Mouse (Mus musculus): ENCODE measurements around the gene Casc4. TPM values are rescaled to one million over a fixed set of nuclear protein-coding genes. Genes with fewer than 3 reads are reported as not detected.
A peak's percentile ranks its signal among the peaks of the same experiment; 100 is the strongest.
"Not testable (repeated sequence)": the region's sequence is repeated elsewhere in the genome, so short reads cannot be mapped to it uniquely, and the experiment has no call there.

Gene Casc4
- polyA plus RNA-seq, 2 experiments from 2014 or later, result 1.9 to 2.5 TPM

GRCm38 (mm10) chr2:121916047-121916970, 49.5 kb downstream of the Casc4 start:
- no peak for ATAC-seq

- ATAC-seq, result not testable (repeated sequence)
Measured at GRCm38 (mm10) chr2:121937624-121938023, 70.9 kb downstream of the Casc4 start.

DNA sequence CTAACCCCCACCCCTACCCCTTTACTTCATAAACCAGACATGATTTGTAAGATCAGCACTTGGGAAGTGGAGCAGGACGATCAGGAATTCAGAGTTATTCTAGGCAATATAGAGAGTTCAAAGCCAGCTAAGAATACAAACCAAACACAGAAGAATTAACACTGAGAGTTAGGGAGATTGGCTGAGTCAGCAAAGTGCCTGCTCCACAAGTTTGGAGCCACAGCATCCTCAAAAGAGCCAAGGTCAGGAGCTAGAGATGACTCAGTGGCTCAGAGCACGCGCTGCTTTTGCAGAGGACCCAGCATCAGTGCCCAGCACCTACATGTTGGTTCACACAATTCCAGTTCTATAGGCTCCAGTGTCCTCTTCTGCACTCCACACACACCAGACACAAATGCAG, 76.6 kb downstream of the Casc4 start:
- ATAC-seq, result no peak

DNA sequence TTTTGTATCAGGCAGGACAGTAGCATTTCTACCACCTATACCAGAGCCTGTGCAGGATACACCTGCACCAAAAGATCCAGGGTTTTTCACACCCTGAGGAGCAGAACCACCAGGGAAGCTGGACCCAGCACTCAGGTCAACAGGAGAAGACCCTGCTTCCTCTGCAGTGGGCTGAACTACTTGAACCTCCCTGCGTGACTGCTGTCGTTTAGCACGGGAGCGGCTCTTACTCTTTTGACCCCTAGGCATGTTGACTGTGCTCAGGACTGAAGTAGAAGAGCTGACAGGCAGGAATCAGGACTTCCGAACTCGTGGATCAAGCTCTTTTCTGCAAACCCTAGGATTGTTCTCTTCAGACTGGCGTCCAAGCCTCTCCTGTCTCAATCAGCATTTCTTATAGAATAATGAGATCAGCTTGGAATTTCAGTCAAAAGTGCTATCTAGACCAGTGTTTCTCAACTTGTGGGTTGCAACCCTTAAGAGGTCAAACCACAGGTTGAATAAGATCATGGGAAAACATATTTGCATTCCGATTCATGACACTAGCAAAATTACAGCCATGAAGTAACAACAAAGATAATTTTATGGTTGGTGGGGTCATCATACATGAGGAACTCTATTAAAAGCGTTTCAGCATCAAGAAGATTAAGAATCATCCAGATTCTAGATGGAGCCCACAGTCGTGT, 88.3 kb downstream of the Casc4 start:
- no peak for ATAC-seq

- peak; percentile 94 for ATAC-seq
Measured at GRCm38 (mm10) chr2:121955765-121956223, 89.0 kb downstream of the Casc4 start, which contains the start of the genes Ctdspl2 and Mageb3. Gene Ctdspl2 (plus strand): TSS chr2:121956001. Gene Mageb3 (minus strand): TSS chr2:121956092.

GRCm38 (mm10) chr2:121956224-121957018, 89.7 kb downstream of the Casc4 start:
- peak; percentile 59 for ATAC-seq

DNA sequence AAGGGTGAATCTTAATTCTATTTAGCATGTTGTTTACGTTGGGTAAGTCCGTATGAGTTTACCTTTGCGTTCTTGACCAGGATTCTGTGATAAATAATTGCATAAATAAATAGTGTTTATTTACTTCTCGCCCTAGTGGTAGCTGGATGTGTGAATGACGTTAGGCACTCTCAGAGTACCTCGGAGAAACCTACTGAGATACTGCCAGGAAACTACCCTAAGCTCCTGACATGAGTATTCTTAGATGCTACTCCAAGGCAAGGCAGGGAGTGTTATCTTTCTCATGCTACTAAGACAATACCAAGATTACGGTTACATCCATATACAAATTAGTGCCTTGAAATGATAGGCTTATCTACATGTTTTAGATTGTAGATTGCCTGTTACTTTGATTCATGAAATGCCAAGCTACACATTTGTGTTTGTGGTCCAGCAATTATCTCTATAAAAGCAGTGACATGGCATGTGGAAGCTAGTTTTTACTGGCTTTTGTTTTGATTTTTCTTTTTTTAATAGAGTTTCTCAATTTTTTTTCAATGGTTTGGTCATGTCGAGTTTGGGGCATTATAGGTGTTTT, 90.5 kb downstream of the Casc4 start:
- ATAC-seq, result peak; percentile 20

Other genes starting within 250 kb of the Casc4 start
- under 1 TPM; 0.22 to 0.60 TPM for gene Frmd5, start 59.9 kb upstream of the Casc4 start, polyA plus RNA-seq (2017; shearing (Covaris generic))
- gene Ctdspl2, start 89.0 kb downstream of the Casc4 start, polyA plus RNA-seq (2017; shearing (Covaris generic)), result 10 to 100 TPM; 53.9 to 74.9 TPM
- gene Mageb3, start 89.1 kb downstream of the Casc4 start, polyA plus RNA-seq (2017; shearing (Covaris generic)), result not detected
- 1 to 10 TPM; 3.5 to 4.0 TPM for gene Eif3j1, start 161.6 kb downstream of the Casc4 start, polyA plus RNA-seq (2017; shearing (Covaris generic))

Data from activated CD4-positive, CD25-positive, alpha-beta regulatory T cell, adult 4 months (primary cell).